ENCODE assay signal across 1 mouse cellular context in genomic region chr11:3451701-3452163, GRCm38 (mm10).
A peak's percentile ranks its signal among the peaks of the same experiment; 100 is the strongest.
TF ChIP-seq lines count a peak whose summit lies in the region.

No protein-coding gene starts in this region.

TF ChIP-seq in CH12.LX, 34 proteins besides CTCF, POLR2A, EP300 and RAD21 (continued from another document):
- peak; percentile 30 for TF ChIP-seq SIN3A (IDR thresholded peaks at IDR 0.05; ENCODE audit: low read length)
- TF ChIP-seq POLR2AphosphoS2 (IDR thresholded peaks at IDR 0.05; ENCODE audit: low read depth, low read length) = no peak
- TF ChIP-seq NRF1 (IDR thresholded peaks at IDR 0.05; ENCODE audit: low read depth, low read length) = no peak
